Mouse (Mus musculus): ENCODE measurements around the gene Fgf16. TPM values are rescaled to one million over a fixed set of nuclear protein-coding genes. Genes with fewer than 3 reads are reported as not detected.

The Fgf16 gene
- total RNA-seq (2021), result under 1 TPM; 0.23 to 0.45 TPM
- long read RNA-seq, experiment 1, result 0 reads
- long read RNA-seq, experiment 2, result 0 reads

DNA sequence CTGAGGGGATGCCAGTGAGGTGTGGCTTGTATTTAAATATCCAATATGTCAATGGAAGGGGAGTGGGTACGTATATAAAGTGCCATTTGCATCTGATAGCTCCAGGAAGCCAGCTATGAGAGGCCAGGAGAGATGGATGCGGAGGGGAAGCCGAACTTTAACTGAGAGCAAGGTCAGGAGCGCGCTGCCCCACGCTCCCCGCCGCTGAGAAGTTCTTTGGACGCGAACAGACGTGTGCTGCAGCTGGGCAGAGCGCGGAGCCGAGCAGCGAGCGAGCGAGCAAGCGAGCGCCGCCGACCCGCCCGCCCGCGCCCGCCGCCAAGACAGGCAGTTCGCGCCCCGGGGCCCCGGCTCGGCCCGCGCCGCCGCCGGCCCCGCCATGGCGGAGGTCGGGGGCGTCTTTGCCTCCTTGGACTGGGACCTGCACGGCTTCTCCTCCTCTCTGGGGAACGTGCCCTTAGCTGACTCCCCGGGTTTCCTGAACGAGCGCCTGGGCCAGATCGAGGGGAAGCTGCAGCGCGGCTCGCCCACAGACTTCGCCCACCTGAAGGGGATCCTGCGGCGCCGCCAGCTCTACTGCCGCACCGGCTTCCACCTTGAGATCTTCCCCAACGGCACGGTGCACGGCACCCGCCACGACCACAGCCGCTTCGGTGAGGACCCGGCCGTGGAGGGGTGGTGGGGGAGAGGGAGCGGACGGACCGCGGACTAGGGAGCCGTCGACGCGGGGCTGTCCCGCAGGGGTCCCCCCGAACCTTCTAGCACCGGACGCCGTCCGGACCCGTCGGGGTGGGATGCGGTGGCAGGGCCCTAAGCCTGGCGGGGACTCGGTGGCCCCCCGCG is at the start of gene Fgf16:
Fgf16 (plus strand) TSS at position 118 of the 843 bp plus-strand sequence.
- DNase-seq (ENCODE audit: low spot score), result no peak

DNA sequence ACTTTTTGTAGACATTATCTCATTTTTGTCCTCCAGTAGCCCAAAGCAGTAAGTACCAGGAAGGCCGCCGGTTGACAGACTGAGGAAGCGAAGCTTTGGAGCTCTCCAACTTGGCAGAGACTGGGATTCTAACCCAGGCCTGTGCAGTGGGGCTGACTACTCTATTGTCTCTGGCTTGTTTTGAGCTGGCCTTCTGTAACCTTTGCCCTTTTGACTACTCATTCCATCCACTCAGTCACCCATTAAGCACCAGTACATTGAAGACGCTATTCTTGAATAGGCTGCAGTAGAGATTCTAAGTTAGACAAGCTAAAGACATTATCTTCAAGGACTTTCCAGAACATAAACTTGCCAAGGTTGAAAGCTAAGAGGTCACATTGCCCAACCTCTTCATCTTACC is 49.3 kb upstream of the Fgf16 start:
- no peak for DNase-seq (ENCODE audit: low spot score)

DNA sequence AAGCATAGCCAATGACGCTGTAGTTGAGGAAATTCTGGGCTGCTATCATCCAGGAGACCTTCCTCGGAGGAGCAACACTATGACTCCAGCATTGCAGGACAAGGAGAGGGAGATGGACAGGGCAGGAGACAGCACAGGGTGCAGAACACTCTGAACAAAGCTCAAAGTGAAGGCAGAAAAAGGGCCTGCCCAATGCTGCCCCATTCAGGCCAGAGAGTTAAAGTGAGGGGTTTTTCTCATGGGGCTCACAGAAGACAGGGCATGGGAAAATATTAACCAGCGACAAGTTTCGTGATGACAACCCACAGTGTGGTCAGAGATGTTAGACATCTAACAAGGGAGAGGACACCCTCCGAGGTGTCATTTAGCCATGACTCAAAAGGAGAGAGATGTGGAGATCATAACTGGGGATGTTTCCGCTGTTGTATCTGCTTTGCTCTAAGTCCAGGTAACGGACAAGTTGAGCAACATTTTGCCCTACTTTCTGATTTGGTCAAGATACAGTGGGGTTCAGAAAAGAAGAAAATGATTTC is 48.2 kb upstream of the Fgf16 start:
- no peak for DNase-seq (ENCODE audit: low spot score)

DNA sequence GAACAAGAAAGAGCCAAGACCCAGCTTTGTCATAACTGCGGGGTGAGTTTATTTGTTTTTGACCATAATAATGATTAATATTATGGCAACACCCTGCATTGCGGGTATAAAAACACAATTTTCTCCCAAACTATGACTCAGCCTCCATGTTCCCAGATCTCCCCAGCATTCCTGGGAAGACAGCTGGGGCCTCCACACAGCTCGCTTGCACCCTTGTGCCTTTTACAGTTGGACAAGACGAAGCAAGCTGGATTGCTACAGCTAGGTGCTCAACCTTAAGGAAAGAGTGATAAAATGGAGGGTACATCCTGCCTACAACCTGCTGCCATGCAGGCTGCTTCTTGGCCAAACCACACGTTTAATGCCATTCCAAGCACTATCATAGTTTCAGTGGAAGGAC is 45.7 kb upstream of the Fgf16 start:
- no peak for DNase-seq (ENCODE audit: low spot score)

DNA sequence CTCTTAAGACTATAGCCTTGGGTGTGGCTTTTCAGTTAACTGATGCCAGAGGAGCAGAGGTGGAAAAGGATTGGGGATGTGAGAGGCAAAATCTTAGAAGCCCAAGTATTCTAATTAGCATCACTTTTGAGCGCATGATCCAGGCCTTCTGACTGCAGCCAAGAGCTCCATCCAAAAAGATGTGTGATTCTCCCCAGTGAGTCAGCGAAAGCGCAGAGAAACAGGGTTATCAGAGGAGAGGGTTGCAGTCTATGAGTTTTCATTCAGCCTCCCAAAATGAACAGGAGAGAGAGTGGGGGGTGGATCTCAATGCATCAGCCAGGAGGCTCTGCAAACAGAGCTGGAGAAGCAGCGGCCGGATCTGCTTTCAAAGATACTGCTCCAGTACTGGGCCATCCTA is 45.1 kb upstream of the Fgf16 start:
- DNase-seq (ENCODE audit: low spot score), result peak; percentile 3

DNA sequence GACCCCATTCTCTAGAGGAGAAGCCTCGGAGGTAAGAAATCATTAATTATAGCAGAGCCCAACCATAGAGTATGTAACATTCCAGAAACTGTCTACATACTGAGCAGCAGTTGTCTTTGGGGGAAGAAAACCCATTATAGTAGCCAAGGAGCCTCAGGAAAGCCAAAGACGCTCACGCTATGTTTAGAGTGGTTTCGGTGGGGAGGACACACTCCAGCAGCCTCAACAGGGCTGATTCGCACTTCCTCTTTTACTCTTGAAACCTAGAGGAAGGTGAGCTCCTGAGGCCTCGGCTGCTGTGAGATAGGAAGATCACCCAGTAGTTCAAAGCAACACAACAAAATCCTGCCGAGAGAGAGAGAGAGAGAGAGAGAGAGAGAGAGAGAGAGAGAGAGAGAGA is 39.9 kb upstream of the Fgf16 start:
- no peak for DNase-seq (ENCODE audit: low spot score)

DNA sequence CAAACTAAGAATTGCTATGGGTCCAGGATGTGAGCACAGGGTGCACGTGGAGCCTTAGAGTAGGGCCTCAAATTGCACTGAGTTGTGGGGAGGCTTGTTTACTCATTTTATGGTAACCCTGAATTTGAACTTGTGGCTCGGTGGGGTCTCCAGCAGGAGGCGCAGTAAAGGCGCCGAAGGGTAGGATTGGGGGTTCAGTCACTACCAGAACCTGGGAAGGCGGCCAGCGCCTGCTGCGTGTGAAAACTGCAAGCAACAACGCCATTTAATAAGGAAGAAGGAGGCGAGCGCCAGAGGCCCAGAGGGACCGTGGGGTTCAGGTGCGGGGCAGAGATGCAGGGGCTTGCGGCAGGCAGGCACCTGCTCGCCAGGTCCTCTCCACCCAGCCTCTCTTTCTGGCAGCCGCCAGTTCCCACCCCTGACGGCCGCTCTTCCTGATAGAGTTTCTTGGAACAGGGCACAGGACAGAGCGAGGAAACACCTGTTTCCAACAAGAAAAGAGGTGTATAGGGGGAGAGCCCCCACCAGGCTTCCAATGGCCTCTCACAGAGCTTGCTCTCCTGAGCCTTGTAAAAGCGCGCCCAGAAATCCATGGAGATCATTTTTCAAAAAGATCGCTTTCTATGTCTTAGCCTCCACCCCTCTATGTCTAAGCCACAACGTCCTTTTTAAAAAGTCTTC is 1.1 kb upstream of the Fgf16 start:
- no peak for DNase-seq (ENCODE audit: low spot score)

DNA sequence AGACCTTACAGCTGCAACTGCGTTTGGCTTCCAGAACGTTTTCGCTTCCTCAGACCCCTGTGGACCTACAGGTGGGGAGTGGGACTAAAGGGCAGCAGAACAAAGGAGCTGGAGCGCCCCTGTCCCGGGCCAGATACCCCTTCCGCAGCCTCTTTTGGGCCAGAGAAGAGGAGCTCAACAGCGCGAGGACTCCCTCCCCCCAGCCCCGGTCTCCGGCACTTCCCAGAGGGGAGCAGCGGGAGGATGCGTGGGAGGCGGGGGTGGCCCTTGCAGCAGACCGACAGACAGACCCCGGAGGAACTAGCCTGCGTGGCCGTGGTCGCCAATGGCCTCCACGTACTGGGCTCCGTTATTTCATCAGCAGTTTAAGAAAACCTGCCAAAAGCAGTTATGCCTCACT is 467 bp upstream of the Fgf16 start:
- DNase-seq (ENCODE audit: low spot score), result no peak

DNA sequence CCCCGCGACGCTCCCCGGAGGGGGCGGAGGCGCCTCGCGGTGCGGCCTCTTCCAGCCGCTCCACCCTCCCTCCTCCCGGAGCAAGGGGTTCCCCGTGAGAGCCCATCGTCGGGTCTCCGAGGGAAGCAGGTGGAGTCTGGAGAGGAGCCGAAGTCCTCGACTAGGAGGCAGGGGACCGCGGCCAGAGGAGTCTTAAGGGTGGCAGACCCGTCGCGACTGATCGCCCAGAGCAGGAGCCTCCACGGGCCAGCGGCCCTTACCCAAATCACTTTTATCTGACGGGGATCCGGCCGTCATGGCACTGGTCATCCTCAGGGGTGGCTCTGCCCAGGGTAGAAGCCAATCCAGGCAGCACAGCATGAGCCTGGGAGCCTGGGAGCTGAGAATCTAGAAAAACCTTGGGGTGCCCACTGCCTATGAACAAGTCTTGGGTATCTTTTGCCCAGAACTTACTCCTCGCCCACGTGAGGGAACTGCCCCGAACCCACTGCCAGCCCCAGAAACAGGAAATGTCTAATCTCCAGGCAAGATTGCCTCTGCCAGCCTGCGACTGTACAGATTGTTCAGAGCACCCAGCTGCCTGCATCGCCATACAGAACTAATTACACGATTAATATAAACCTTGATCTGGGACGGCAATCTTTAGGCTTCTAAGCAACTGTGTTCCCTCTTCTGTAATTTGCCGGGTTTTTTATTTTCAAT is 1.1 kb downstream of the Fgf16 start:
- no peak for DNase-seq (ENCODE audit: low spot score)

DNA sequence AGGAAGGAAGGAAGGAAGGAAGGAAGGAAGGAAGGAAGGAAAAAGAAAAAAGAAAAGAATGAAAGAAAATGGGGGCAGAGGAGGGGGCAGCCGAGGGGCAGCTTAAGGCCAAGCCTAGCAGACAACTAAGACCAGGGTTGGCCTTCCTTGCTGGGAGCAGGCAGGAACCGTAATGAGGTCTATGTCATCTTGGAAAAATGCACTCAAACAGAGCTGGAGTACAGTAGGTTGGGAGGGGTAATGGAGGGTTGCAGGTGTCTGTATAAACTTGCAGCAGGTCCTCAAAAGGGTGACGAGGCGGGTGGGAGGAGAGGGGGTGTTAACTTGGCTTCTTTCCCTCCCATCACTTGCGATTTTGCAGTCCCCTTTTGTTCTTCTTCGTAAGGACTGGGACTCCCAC is 1.9 kb downstream of the Fgf16 start:
- DNase-seq (ENCODE audit: low spot score), result no peak

DNA sequence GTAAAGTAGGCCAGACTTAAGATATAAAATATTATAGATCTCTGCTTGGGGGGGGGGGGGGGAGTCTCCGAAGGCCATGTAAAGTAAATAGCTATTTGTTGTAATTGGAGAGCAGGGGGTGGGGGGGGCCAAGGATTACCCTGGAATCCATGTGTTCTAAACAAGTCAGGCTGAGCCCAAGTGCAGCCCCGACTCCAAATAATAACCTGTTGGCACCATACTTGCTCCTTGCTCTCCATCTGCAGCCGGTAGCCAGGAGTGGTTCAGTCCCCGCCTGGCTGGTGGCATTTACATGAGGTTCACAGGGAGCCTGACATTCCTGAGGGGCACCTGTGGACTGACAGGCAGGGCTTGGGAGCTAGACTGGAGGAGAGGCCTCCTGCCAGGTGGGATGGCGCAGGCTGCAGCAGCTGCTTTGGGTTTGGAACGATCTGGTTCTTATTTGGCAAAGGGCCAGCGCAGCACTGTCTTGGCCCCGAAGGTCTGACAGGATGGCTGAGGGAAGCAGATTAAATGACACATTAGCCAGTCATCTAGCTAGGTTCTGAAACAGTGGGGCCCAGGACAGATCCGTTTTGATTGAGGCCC is 3.2 kb downstream of the Fgf16 start:
- no peak for DNase-seq (ENCODE audit: low spot score)

DNA sequence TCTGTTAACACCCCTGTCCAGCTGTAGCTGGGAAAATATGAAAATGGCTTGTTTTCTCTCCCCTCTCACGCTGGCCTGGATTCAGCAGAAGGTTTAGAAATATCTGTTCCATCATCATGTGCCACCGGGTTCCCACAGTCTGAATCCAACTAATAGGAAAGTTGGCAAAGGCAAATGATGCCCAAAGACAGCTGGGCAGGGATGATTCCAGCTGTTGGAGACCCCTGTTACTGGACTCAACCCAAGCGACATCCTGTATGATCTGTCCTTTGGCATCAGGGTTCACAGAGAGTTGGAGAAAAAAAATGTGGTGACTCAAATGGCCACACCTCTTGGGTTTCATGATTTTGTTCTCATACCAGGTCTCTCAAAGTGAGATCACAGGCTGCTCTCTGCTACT is 3.9 kb downstream of the Fgf16 start:
- no peak for DNase-seq (ENCODE audit: low spot score)

DNA sequence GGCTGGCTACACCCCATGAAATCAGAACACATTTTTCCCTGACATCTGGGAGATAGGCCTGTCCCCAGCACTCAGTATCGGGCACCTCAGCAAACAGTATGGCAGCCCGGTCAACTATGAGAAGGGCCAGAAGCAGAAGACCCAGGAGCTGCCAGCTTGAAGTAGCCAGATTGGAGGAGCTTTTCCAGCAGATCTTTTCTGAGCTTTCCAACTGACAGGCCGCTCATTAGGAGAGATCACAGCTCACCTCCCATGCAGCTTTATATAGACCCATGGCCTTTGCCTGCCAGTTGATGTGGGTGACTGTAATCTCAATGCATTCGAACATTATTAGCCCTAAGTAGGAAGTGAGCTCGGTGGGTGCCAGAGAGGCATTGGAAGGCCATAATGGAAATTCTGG is 9.2 kb downstream of the Fgf16 start:
- DNase-seq (ENCODE audit: low spot score), result no peak

DNA sequence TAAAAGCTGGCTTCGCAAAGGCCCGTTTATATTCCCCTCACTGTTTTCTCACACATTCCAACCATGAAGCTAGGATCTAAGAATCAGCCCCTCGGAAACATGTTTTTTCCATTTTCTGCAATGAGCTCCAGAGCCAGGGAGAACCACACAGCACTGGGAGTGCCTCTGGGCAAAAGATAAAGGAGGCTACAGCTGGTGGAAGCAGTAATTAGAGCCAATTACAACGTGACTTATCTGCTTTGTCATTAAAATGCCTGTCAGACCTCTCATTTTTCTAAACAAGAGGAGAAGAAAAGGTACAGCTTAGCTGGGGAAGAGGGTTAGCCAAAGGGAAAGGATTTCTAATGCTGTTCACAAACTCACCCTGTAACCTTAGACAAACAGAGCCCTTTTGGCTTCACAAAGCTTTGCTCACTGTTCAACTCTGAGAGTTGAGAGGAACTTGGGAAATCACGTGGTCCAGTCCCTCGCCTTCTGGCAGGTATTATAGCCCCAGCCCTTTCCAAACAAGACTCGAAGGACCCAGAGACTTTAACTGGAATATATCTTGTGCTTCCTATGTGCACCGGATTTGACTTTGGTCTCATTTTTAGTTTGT is 30.8 kb downstream of the Fgf16 start:
- no peak for DNase-seq (ENCODE audit: low spot score)

DNA sequence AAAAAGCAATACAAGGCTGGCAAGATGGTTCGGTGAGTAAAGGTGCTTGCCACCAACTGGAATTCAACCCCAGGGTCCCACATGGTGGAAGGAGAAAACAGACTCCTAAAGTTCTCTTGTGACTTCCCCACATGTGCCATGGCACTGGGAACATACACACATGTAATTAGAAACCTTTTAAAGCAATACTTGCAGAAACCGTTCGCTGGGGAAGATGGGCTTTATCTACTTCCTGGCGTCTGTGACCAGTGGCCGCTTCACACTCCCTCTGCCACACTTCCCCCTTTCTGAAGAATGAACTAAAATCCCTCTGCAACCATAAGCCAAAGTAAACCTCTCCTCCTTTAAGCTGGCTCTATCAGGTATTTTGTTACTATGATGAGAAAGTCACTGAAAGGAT is 60.4 kb downstream of the Fgf16 start:
- no peak for DNase-seq (ENCODE audit: low spot score)

Other genes starting within 250 kb of the Fgf16 start
- 10 to 100 TPM; 32.3 to 32.5 TPM for gene Atrx, start 165.1 kb downstream of the Fgf16 start, total RNA-seq (2021)
- gene Magt1, start 247.6 kb downstream of the Fgf16 start, total RNA-seq (2021), result 10 to 100 TPM; 26.5 to 27.0 TPM

Measured in gastrocnemius, adult 18-20 months (tissue).